Mouse (Mus musculus) hindbrain, embryonic 13.5 days (tissue): ENCODE results near the gene Trhr2. TPM values are rescaled to one million over a fixed set of nuclear protein-coding genes. Genes with fewer than 3 reads are reported as not detected.

Experiments used
- ATAC-seq: fragments of 200-750 bp; cut with Nextera tagmentation; 2 replicates; pipeline ENCODE4 v1.8.0; 2017; ENCODE audit warnings: moderate TSS enrichment; ENCODE audit not compliant: low FRiP score
- H3K27ac ChIP-seq: fragments of 300-500 bp; sonication (generic); 2 replicates; pipeline ENCODE4 v1.5.1; 2015; ENCODE audit warnings: inconsistent platforms, mild to moderate bottlenecking, moderate library complexity
- H3K27me3 ChIP-seq: fragments of 300-500 bp; sonication (generic); 2 replicates; pipeline ENCODE4 v1.6.1; 2015; ENCODE audit warnings: mild to moderate bottlenecking, inconsistent platforms
- H3K36me3 ChIP-seq: fragments of 300-500 bp; sonication (generic); 2 replicates; pipeline ENCODE4 v1.6.1; 2015; ENCODE audit warnings: mild to moderate bottlenecking, inconsistent platforms
- H3K4me1 ChIP-seq: fragments of 300-500 bp; sonication (generic); replicated peaks from 2 replicates; pipeline ENCODE4 v1.6.1; 2015; ENCODE audit warnings: inconsistent platforms
- H3K4me2 ChIP-seq: fragments of 300-500 bp; sonication (generic); 2 replicates; pipeline ENCODE4 v1.6.1; 2015; ENCODE audit warnings: inconsistent platforms, mild to moderate bottlenecking, moderate library complexity
- H3K4me3 ChIP-seq: fragments of 300-500 bp; sonication (generic); 2 replicates; pipeline ENCODE4 v1.5.1; 2015; ENCODE audit warnings: mild to moderate bottlenecking, inconsistent platforms
- H3K9ac ChIP-seq: fragments of 300-500 bp; sonication (generic); 2 replicates; pipeline ENCODE4 v1.6.1; 2015; ENCODE audit warnings: mild to moderate bottlenecking, inconsistent platforms
- H3K9me3 ChIP-seq: fragments of 300-500 bp; sonication (generic); 2 replicates; pipeline ENCODE4 v1.6.1; 2016; ENCODE audit warnings: inconsistent platforms
- WGBS: fragments of 180-500 bp; shearing (Covaris S2); methylation state at CpG from one replicate; pipeline ENCODE4 v1.1.7; 2015; 5-methylcytosine and 5-hydroxymethylcytosine counted together
- polyA plus RNA-seq: library from polyadenylated mRNA; unstranded; fragments of >200 nt; fragmentation: Nextera tagmentation; extraction: Ambion mirVana; gene quantifications from 2 replicates; pipeline ENCODE4 v1.2.1, GENCODE M21; 2015

Gene Trhr2
- polyA plus RNA-seq, 1 experiment from 2014 or later: not detected

GRCm38 (mm10) chr8:122312553-122312952, 48.0 kb downstream of the Trhr2 start:
- H3K27ac ChIP-seq: no peak overlapping the region
- WGBS: 72% methylated on average over 2 of the region's 2 CpGs
- H3K4me3 ChIP-seq: no peak overlapping the region
- H3K9ac ChIP-seq: no peak overlapping the region
- peaks cover 36% of the 10 kb centered on the region for H3K4me1 ChIP-seq
- no peak overlapping the region for H3K4me2 ChIP-seq
- H3K9me3 ChIP-seq: no peaks in the 10 kb centered on the region
- no peaks in the 10 kb centered on the region; the same call in 1 of the 2 replicates for H3K27me3 ChIP-seq
- H3K36me3 ChIP-seq: no peaks in the 10 kb centered on the region; the same call in 1 of the 2 replicates
- ATAC-seq: no peak

DNA sequence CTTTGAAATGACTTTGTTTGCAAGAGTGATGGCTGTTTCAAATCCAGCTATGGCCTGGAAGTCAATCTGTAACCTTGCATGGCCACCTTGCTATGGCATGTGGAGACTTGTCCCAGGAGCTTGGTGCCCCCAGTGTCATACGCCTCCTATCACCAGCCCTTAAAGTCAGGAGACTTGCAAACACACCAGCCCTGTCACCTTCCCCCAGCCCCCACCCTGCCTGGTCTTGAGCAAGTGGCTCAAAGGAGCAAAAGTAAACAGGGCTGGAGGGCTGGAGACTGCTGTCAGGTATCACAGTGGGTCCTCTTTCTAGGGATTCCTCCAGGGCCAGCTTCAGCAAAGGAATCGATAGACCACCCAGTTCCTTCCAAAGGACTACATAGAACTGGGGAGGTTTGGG, 49.4 kb downstream of the Trhr2 start:
- Histone ChIP-seq H3K4me3 (no peak overlapping the region), H3K27me3 (no peaks in the 10 kb centered on the region; the same call in 1 of the 2 replicates), H3K36me3 (no peaks in the 10 kb centered on the region; the same call in 1 of the 2 replicates), H3K4me2 (no peak overlapping the region), H3K27ac (no peak overlapping the region), H3K9me3 (no peaks in the 10 kb centered on the region), H3K9ac (no peak overlapping the region), H3K4me1 (peaks cover 42% of the 10 kb centered on the region)
- no peak for ATAC-seq
- WGBS: 88% methylated on average over 2 of the region's 2 CpGs

DNA sequence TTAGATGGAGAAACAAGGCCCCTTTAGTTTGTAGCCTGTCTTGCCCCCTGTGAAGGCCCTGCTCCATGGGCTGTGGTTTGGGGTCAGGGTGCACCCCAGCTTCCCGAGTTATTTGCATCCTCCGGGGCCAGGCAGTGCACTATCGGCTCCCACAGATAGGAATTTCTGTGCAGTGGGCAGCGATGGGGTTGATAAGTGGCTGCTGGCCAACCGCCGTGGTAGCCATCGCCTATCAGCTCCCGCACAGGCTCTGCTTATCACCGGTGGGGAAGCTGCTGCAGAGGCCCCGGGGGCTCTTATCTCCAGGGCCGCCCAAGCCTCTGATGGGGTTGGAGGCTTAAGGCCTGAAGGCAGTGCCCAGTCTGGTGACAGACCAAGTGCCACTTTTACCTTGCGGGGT, 51.3 kb downstream of the Trhr2 start:
- Histone ChIP-seq H3K4me2 (no peak overlapping the region), H3K27ac (no peak overlapping the region), H3K9ac (0 out of 2 replicates have a peak overlapping the region, but pooled peaks have one; percentile 5), H3K4me1 (peaks cover 33% of the 10 kb centered on the region), H3K27me3 (peaks cover 6% of the 10 kb centered on the region; the same call in 1 of the 2 replicates), H3K4me3 (no peak overlapping the region), H3K36me3 (no peaks in the 10 kb centered on the region; the same call in 1 of the 2 replicates), H3K9me3 (no peaks in the 10 kb centered on the region)
- ATAC-seq: no peak
- 80% methylated on average over 12 of the region's 12 CpGs for WGBS

- H3K36me3 ChIP-seq: no peaks in the 10 kb centered on the region; the same call in 1 of the 2 replicates
- no peak overlapping the region for H3K4me2 ChIP-seq
- no peaks in the 10 kb centered on the region for H3K9me3 ChIP-seq
- no peak overlapping the region for H3K4me3 ChIP-seq
- H3K27ac ChIP-seq: peak overlapping the region; percentile 48
- ATAC-seq: no peak
- H3K4me1 ChIP-seq: peaks cover 42% of the 10 kb centered on the region
- WGBS: 66% methylated on average over 8 of the region's 8 CpGs
- 0 out of 2 replicates have a peak overlapping the region, but pooled peaks have one; percentile 19 for H3K9ac ChIP-seq
- 0 out of 2 replicates have a peak, but pooled peaks cover 6% of the 10 kb centered on the region for H3K27me3 ChIP-seq
These were observed 52.7 kb downstream of the Trhr2 start for GRCm38 (mm10) chr8:122307836-122308235.

Other genes starting within 250 kb of the Trhr2 start
- 1.4 and 1.5 TPM in 2 replicates for gene Zfpm1, start 78.6 kb downstream of the Trhr2 start, polyA plus RNA-seq
- gene Zc3h18, start 15.9 kb upstream of the Trhr2 start, polyA plus RNA-seq: 38.0 and 38.5 TPM in 2 replicates
- gene Il17c, start 61.3 kb upstream of the Trhr2 start, polyA plus RNA-seq: 0.28 TPM in 1 of 2 replicates, not detected in the other
- gene Cyba, start 72.2 kb upstream of the Trhr2 start, polyA plus RNA-seq: 42.7 and 46.2 TPM in 2 replicates
- gene Mvd, start 82.7 kb upstream of the Trhr2 start, polyA plus RNA-seq: 44.7 and 48.2 TPM in 2 replicates
- not detected in 2 replicates for gene Snai3, start 100.0 kb upstream of the Trhr2 start, polyA plus RNA-seq
- 37.1 and 37.9 TPM in 2 replicates for gene Rnf166, start 115.3 kb upstream of the Trhr2 start, polyA plus RNA-seq
- 69.2 and 69.6 TPM in 2 replicates for gene Ctu2, start 115.4 kb upstream of the Trhr2 start, polyA plus RNA-seq
- 2.5 and 3.2 TPM in 2 replicates for gene Piezo1, start 190.6 kb upstream of the Trhr2 start, polyA plus RNA-seq
- 9.9 and 10.4 TPM in 2 replicates for gene Cdt1, start 207.3 kb upstream of the Trhr2 start, polyA plus RNA-seq
- gene Aprt, start 216.2 kb upstream of the Trhr2 start, polyA plus RNA-seq: 153 and 157 TPM in 2 replicates